Mouse (Mus musculus): Measurements from ENCODE around the gene Tnnc1. TPM values are rescaled to one million over a fixed set of nuclear protein-coding genes. Genes with fewer than 3 reads are reported as not detected.

Tnnc1 gene
- polyA plus RNA-seq, 1 experiment from 2014 or later, result 63.0 TPM

DNA sequence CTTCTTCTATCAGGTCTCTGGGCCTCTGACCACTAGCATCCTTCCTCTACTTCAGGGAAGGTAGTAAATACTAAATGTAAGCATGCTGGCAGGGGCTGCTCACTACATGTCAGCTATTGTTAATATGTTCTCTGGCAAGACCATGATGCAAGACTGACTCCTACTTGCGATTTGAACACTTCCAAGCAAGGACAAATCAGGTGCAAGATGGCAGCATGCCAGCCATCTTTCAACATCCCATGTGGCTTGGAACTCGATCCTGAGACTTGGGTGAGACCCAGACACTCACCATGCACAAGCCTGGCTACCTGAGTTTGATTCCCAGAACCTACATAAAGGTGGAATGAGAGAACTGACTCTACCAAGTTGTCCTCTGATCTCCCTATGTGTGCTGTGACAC lies 16.2 kb upstream of the Tnnc1 start:
- Histone ChIP-seq H3K4me3 (ENCODE audit: low read depth, low read length) (no peak overlapping the region), H3K27me3 (ENCODE audit: control insufficient read depth, insufficient read depth, low read length) (no peaks in the 10 kb centered on the region), H3K9me3 (ENCODE audit: control insufficient read depth, low read length) (no peaks in the 10 kb centered on the region), H3K4me2 (ENCODE audit: low read depth) (no peak overlapping the region), H3K9ac (ENCODE audit: low read length) (no peak overlapping the region), H3K36me3 (ENCODE audit: control insufficient read depth, insufficient read depth, low read length) (peaks cover 34% of the 10 kb centered on the region), H3K4me1 (ENCODE audit: control insufficient read depth, insufficient read depth, low read length) (no peaks in the 10 kb centered on the region), H3K27ac (ENCODE audit: low read depth, low read length) (no peak overlapping the region)
- ATAC-seq (ENCODE audit: insufficient read depth, low FRiP score, low TSS enrichment) (no peak), DNase-seq (ENCODE audit: low spot score) (no peak)
- WGBS, result 94% methylated on average over 2 of the region's 2 CpGs

DNA sequence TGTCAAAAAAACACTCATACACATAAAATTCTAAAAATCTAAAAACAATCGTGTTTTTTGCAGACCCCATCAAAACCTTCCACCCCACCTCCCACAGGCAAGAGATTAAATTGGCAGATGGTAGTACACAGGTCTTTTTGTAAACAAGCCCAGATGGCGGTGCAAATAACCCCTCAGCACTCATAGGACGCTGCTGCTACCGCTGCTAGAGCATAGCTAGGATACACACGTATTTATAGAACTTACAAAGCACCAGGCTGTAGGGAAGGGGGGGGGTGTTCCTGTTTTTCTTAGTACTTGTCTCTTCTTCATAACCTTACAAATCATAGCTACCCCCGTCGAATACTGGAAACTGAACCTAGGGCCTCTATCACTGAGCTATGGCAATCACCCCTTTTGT lies 14.3 kb upstream of the Tnnc1 start:
- no peak overlapping the region for H3K9ac ChIP-seq (ENCODE audit: low read length)
- H3K9me3 ChIP-seq (ENCODE audit: control insufficient read depth, low read length), result no peaks in the 10 kb centered on the region
- H3K4me3 ChIP-seq (ENCODE audit: low read depth, low read length), result no peak overlapping the region
- H3K4me2 ChIP-seq (ENCODE audit: low read depth), result no peak overlapping the region
- DNase-seq (ENCODE audit: low spot score), result no peak
- H3K27me3 ChIP-seq (ENCODE audit: control insufficient read depth, insufficient read depth, low read length), result no peaks in the 10 kb centered on the region
- no peak overlapping the region for H3K27ac ChIP-seq (ENCODE audit: low read depth, low read length)
- peaks cover 23% of the 10 kb centered on the region for H3K36me3 ChIP-seq (ENCODE audit: control insufficient read depth, insufficient read depth, low read length)
- 90% methylated on average over 7 of the region's 7 CpGs for WGBS
- ATAC-seq (ENCODE audit: insufficient read depth, low FRiP score, low TSS enrichment), result no peak
- H3K4me1 ChIP-seq (ENCODE audit: control insufficient read depth, insufficient read depth, low read length), result no peaks in the 10 kb centered on the region

DNA sequence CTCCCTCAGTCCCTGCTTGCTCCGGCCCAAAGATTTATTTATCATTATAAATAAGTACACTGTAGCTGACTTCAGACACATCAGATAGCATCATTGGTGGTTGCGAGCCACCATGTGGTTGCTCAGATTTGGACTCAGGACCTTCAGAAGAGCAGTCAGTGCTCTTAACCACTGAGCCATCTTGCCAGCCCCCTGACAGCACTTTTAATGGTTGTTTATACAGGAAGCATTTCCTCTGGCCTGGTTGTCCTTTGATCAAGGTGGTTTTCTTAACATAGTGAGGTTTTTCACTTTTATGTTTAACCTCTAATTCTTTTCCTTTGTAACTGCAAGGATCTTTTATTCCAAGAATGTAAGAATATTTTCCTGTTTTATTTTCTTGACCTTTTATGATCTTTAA lies 13.7 kb upstream of the Tnnc1 start:
- Histone ChIP-seq H3K27ac (ENCODE audit: low read depth, low read length) (no peak overlapping the region), H3K36me3 (ENCODE audit: control insufficient read depth, insufficient read depth, low read length) (peaks cover 23% of the 10 kb centered on the region), H3K4me3 (ENCODE audit: low read depth, low read length) (no peak overlapping the region), H3K4me2 (ENCODE audit: low read depth) (no peak overlapping the region), H3K27me3 (ENCODE audit: control insufficient read depth, insufficient read depth, low read length) (no peaks in the 10 kb centered on the region), H3K9me3 (ENCODE audit: control insufficient read depth, low read length) (no peaks in the 10 kb centered on the region), H3K4me1 (ENCODE audit: control insufficient read depth, insufficient read depth, low read length) (no peaks in the 10 kb centered on the region), H3K9ac (ENCODE audit: low read length) (no peak overlapping the region)
- WGBS, result 87% methylated on average over 2 of the region's 2 CpGs
- no peak for ATAC-seq (ENCODE audit: insufficient read depth, low FRiP score, low TSS enrichment)
- DNase-seq (ENCODE audit: low spot score), result no peak

DNA sequence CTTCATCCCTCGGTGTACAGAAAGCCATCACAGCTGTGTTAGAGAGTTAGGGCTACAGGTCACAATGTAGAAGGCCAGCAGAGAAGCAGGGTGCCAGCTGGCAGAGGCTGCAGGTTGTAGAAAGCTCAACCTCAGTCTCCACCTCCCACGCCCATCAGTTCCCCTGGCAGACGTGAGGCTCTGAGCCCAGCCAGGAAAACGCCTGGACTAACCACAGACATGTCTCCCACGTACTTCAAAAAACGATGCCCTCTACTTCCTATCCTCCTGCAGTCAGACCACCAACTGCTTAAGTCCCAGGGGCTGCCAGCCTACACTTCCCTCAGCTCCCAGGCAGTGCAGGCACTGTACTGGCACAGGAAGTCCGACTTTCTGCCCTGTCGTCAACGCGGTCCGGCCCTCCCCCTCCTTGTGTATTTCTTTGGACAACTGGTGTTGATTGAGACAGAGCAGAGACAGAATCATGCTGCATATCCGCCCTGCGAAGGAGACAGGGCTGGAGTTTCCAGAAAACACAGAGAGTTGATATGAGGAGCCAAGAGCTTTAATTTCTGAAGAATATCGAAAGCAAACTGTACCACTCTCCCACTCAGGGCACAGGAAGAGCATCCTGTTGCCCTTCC lies 13.1 kb upstream of the Tnnc1 start:
- Histone ChIP-seq H3K4me3 (ENCODE audit: low read depth, low read length) (no peak overlapping the region), H3K9ac (ENCODE audit: low read length) (no peak overlapping the region), H3K27ac (ENCODE audit: low read depth, low read length) (no peak overlapping the region), H3K4me2 (ENCODE audit: low read depth) (no peak overlapping the region), H3K36me3 (ENCODE audit: control insufficient read depth, insufficient read depth, low read length) (peaks cover 22% of the 10 kb centered on the region), H3K27me3 (ENCODE audit: control insufficient read depth, insufficient read depth, low read length) (no peaks in the 10 kb centered on the region), H3K4me1 (ENCODE audit: control insufficient read depth, insufficient read depth, low read length) (no peaks in the 10 kb centered on the region), H3K9me3 (ENCODE audit: control insufficient read depth, low read length) (no peaks in the 10 kb centered on the region)
- ATAC-seq (ENCODE audit: insufficient read depth, low FRiP score, low TSS enrichment) (no peak), DNase-seq (ENCODE audit: low spot score) (no peak)
- 91% methylated on average over 14 of the region's 14 CpGs for WGBS

DNA sequence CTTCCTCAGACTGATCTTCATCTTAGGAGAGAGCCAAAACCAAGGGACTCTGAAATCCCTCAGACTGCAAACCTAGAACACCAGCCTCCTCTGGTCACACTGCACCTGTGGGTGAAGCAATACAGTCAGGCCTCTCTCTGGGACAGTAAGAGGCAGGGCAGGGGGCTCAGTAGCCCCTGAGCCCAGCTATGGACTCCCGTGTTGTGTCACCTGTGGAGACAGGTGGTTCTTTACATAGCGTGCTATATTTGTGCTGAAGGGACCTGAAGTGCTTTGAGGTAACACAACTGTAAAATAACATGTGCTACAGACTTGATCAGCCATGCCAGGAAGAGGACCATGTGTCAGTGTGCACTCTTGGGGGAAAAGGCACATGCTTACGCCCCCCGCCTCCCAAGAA lies 12.6 kb upstream of the Tnnc1 start:
- Histone ChIP-seq H3K9ac (ENCODE audit: low read length) (no peak overlapping the region), H3K36me3 (ENCODE audit: control insufficient read depth, insufficient read depth, low read length) (peaks cover 20% of the 10 kb centered on the region), H3K9me3 (ENCODE audit: control insufficient read depth, low read length) (no peaks in the 10 kb centered on the region), H3K4me3 (ENCODE audit: low read depth, low read length) (no peak overlapping the region), H3K4me2 (ENCODE audit: low read depth) (no peak overlapping the region), H3K4me1 (ENCODE audit: control insufficient read depth, insufficient read depth, low read length) (no peaks in the 10 kb centered on the region), H3K27ac (ENCODE audit: low read depth, low read length) (no peak overlapping the region), H3K27me3 (ENCODE audit: control insufficient read depth, insufficient read depth, low read length) (no peaks in the 10 kb centered on the region)
- 91% methylated on average over 4 of the region's 4 CpGs for WGBS
- DNase-seq (ENCODE audit: low spot score) (no peak), ATAC-seq (ENCODE audit: insufficient read depth, low FRiP score, low TSS enrichment) (no peak)

DNA sequence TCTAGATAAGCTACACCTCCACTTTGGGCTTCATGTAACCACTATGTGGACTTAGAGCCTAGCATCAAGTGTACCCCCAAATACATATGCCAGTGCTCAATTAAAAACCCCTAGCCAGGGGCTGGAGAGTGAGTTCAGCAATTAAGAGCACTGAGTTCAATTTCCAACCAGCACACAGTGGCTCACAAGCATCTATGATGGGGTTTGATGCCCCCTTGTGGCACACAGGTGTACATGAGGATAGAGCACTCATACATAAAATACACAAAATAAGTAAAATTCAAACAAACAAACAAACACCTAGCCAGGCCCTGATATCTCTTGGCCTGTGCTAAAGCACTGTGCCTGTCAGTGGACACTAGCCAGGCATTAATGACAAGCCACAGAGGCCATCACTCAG lies 12.1 kb upstream of the Tnnc1 start:
- H3K36me3 ChIP-seq (ENCODE audit: control insufficient read depth, insufficient read depth, low read length), result peaks cover 16% of the 10 kb centered on the region
- ATAC-seq (ENCODE audit: insufficient read depth, low FRiP score, low TSS enrichment), result no peak
- H3K4me3 ChIP-seq (ENCODE audit: low read depth, low read length), result no peak overlapping the region
- no peaks in the 10 kb centered on the region for H3K4me1 ChIP-seq (ENCODE audit: control insufficient read depth, insufficient read depth, low read length)
- no peak overlapping the region for H3K27ac ChIP-seq (ENCODE audit: low read depth, low read length)
- H3K9ac ChIP-seq (ENCODE audit: low read length), result no peak overlapping the region
- H3K4me2 ChIP-seq (ENCODE audit: low read depth), result no peak overlapping the region
- no peaks in the 10 kb centered on the region for H3K9me3 ChIP-seq (ENCODE audit: control insufficient read depth, low read length)
- H3K27me3 ChIP-seq (ENCODE audit: control insufficient read depth, insufficient read depth, low read length), result no peaks in the 10 kb centered on the region
- DNase-seq (ENCODE audit: low spot score), result no peak

DNA sequence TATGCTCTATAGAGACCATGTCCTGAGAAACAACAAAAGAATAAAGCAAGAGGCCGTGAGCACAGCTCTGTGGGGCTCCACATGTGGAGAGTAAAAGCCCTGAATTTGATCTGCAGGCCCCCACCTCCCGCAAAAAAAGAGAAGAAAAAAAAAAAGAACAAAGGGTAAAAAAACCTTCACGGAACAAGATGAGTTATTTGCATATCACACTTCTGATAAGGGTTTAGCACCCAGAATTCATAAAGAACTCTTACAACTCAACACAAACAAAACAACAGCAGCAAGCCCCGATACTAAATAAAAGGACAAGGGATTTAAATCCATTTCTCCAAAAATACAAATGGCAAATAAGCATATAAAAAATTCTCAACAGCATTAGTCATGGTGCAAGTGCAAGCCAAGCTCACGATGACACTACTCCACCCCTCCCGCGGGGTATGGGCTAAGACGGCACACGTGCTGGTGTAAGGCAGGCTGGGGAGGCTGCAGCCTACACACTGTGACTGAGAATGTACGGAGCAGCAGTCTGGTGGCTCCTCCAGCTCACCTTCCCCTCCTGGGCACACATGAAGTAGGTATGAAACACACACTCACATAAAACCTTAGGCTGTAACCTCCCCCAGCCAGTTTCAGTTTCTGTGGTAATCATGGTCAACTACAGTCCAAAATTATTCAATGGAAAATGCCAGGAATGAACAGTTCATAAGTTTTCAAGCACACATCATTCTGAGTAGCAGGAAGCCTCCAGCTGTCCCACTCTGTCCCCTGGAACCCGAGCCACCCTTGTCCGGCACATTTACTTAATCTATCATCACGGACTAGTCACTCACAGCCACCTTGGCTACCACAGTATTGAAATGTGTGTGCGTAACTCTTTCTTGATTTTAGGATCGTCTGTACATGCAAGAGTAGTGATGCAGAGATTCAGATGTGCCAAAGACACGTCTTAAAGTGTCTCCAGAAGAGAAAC lies 10.3 kb upstream of the Tnnc1 start:
- H3K27ac ChIP-seq (ENCODE audit: low read depth, low read length), result no peak overlapping the region
- H3K36me3 ChIP-seq (ENCODE audit: control insufficient read depth, insufficient read depth, low read length), result peaks cover 7% of the 10 kb centered on the region
- no peaks in the 10 kb centered on the region for H3K27me3 ChIP-seq (ENCODE audit: control insufficient read depth, insufficient read depth, low read length)
- no peak for DNase-seq (ENCODE audit: low spot score)
- H3K9me3 ChIP-seq (ENCODE audit: control insufficient read depth, low read length), result no peaks in the 10 kb centered on the region
- H3K4me1 ChIP-seq (ENCODE audit: control insufficient read depth, insufficient read depth, low read length), result no peaks in the 10 kb centered on the region
- H3K9ac ChIP-seq (ENCODE audit: low read length), result no peak overlapping the region
- no peak for ATAC-seq (ENCODE audit: insufficient read depth, low FRiP score, low TSS enrichment)
- 85% methylated on average over 16 of the region's 16 CpGs for whole genome bisulfite sequencing
- no peak overlapping the region for H3K4me2 ChIP-seq (ENCODE audit: low read depth)
- no peak overlapping the region for H3K4me3 ChIP-seq (ENCODE audit: low read depth, low read length)

DNA sequence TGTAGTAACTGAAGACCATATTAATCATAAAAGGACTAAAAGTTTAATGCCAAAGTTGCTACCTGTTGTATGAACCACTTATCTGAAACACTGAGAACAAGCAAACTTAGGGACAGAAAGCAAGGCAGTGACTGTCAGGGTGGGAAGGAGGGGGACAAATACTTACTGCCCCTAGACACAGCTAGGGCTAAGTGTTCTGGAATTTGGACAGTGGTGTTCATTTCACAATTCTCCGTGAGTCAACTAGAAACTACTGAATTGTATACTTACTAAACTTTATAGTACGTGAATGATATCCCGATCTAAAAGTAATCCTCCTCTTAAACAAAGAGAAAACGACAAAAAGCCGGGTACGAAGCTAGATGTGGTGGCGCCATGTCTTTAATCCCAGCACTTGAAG lies 8.5 kb upstream of the Tnnc1 start:
- Histone ChIP-seq H3K27ac (ENCODE audit: low read depth, low read length) (no peak overlapping the region), H3K9ac (ENCODE audit: low read length) (no peak overlapping the region), H3K4me2 (ENCODE audit: low read depth) (no peak overlapping the region), H3K27me3 (ENCODE audit: control insufficient read depth, insufficient read depth, low read length) (no peaks in the 10 kb centered on the region), H3K4me3 (ENCODE audit: low read depth, low read length) (no peak overlapping the region), H3K9me3 (ENCODE audit: control insufficient read depth, low read length) (no peaks in the 10 kb centered on the region), H3K4me1 (ENCODE audit: control insufficient read depth, insufficient read depth, low read length) (peaks cover 2% of the 10 kb centered on the region), H3K36me3 (ENCODE audit: control insufficient read depth, insufficient read depth, low read length) (peaks cover 17% of the 10 kb centered on the region)
- DNase-seq (ENCODE audit: low spot score) (no peak), ATAC-seq (ENCODE audit: insufficient read depth, low FRiP score, low TSS enrichment) (no peak)
- 95% methylated on average over 7 of the region's 7 CpGs for whole genome bisulfite sequencing

DNA sequence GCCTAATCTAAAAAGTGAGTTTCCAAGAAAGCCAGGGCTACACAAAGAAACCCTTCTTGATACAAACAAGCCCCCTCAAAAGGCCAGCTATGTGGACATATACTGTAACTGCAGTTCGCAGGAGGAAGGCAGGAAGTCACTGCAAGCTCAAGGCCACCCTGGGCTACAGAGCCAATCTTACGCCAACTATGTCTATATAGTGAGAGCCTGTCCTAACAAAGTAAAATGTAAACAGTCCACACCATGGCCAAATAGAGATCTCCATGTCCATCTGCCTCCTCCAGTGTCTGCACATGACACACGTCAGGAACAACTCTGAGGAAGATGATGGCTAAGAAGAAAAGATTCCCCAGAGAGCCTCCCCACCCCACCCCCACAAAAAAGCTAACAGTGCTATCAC lies 8.1 kb upstream of the Tnnc1 start:
- H3K27me3 ChIP-seq (ENCODE audit: control insufficient read depth, insufficient read depth, low read length), result no peaks in the 10 kb centered on the region
- no peak overlapping the region for H3K4me3 ChIP-seq (ENCODE audit: low read depth, low read length)
- 88% methylated on average over 3 of the region's 3 CpGs for WGBS
- peaks cover 6% of the 10 kb centered on the region for H3K4me1 ChIP-seq (ENCODE audit: control insufficient read depth, insufficient read depth, low read length)
- no peaks in the 10 kb centered on the region for H3K9me3 ChIP-seq (ENCODE audit: control insufficient read depth, low read length)
- peaks cover 17% of the 10 kb centered on the region for H3K36me3 ChIP-seq (ENCODE audit: control insufficient read depth, insufficient read depth, low read length)
- H3K9ac ChIP-seq (ENCODE audit: low read length), result no peak overlapping the region
- ATAC-seq (ENCODE audit: insufficient read depth, low FRiP score, low TSS enrichment), result no peak
- no peak overlapping the region for H3K27ac ChIP-seq (ENCODE audit: low read depth, low read length)
- H3K4me2 ChIP-seq (ENCODE audit: low read depth), result no peak overlapping the region
- DNase-seq (ENCODE audit: low spot score), result no peak

All from neural tube, embryonic 11.5 days (tissue).